Mouse (Mus musculus): Measurements from ENCODE around the gene Cdc34. TPM values are rescaled to one million over a fixed set of nuclear protein-coding genes. Genes with fewer than 3 reads are reported as not detected.

Cdc34 gene
- polyA plus RNA-seq, 1 experiment from 2014 or later = 136 TPM

DNA sequence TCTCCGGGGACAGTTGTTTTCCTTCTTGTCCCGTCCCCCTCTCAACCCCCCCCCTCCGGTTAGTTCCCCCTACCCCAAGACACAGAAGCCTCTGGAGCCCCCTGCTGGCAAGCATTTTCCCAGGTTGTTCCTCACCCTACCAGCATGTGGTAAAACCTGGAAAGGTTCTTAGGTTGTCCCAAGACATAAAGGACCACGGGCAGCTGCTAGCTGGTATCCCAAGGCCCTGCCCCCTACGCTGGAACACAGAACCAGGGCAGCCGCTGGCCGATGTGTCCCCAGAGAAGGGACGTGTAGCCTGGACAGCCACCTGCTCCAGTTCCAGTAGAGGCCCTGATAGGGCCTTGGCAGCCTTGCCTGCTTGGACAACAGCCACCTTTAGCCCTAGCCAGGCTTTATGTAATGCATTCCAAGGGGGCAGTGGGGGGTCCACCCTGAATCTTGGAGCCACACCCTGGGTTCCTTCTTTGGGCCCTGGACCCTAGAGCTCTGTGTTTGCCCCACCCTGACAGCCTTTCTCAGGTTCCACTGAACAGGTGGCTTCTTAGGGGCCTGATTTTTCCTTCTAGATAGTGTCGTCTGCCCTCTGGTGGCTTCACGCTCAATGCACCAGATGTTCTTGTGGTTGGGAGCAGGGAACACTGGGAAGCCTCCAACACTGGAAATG lies 1.1 kb downstream of the Cdc34 start:
- peak overlapping the region; percentile 99 for H3K4me3 ChIP-seq (ENCODE audit: inconsistent target)
- 4% methylated on average over 10 of the region's 10 CpGs for WGBS (ENCODE audit: missing documents)
- peak overlapping the region; percentile 77 for H3K27ac ChIP-seq
- H3K36me3 ChIP-seq (ENCODE audit: inconsistent target) = peaks cover 35% of the 10 kb centered on the region
- peaks cover 46% of the 10 kb centered on the region for H3K79me2 ChIP-seq (ENCODE audit: inconsistent target)

DNA sequence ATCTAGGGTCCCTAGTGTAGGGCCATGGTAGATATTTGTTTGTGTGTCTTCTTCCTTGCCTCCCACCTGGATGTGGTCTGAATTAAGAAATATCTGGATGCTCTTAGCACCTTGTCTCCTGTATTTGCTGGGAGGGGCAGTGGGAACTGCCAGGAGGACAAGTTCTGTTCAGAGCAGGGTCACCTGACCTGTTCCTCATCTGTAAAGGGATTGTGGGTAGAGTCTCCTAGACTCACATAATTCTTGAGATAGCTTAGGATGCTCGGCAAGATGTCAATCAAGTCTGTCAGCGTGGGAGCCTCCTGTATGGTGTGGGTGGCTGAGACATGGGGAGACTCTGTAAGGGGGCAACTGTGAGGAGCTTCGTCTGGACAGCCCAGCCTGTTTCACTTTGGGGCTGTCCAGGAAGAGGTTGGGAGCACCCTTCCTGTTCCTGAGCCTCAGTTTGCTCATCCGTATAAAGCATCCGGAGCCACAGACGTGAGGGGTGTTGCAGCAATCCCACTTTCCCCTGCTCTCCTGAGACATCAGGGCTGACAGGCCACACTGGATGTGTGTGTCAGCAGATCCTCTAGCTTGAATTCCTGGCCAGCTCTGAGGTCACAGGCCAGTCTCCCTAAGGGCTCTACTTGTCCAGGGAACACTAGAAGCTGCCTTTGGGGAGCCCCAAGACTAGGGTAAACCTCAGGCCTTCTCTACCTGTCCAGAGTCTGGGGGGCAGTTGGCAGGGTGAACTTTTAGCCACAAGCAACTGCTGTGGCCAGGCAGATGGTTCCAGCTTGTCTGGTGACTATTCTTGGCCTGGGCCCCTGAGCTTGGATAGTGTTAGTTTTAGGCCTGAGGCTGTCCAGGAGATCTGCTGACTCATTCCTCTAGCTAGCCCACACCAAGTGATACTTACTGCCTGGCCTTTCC lies 2.0 kb downstream of the Cdc34 start:
- H3K4me3 ChIP-seq (ENCODE audit: inconsistent target) = peak overlapping the region; percentile 99
- WGBS (ENCODE audit: missing documents) = 77% methylated on average over 6 of the region's 6 CpGs
- peaks cover 44% of the 10 kb centered on the region for H3K36me3 ChIP-seq (ENCODE audit: inconsistent target)
- H3K27ac ChIP-seq = peak overlapping the region; percentile 77
- peaks cover 46% of the 10 kb centered on the region for H3K79me2 ChIP-seq (ENCODE audit: inconsistent target)

DNA sequence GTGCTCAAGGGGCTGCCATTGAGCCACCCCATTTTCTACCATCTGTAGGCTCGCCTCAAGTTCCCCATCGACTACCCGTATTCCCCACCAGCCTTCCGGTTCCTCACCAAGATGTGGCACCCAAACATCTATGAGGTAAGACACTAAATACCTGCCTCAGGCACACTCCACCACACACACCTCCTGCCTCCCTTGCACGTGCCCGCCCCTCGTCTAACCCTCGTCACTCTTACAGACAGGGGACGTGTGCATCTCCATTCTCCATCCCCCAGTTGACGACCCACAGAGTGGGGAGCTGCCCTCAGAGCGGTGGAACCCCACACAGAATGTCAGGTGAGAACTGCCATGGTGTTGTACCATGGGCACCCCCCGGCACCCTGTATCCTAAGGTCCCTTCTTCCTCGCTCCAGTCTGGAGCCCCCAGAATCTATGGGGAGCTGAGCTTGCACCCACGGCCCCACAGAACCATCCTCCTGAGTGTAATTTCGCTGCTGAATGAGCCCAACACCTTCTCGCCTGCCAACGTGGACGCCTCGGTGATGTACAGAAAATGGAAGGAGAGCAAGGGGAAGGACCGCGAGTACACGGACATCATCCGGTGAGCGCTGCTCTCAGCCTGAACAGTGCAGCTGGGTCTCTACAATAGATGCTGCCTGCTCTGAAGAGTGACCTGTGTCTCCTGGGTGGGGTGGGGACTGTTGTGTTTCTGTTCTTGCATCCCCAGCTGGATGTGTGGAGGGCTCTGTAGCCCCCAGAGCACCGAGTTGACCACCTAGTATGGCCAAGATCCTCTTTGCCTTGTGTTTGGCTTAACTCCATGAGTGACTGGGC lies 3.0 kb downstream of the Cdc34 start:
- Histone ChIP-seq H3K4me3 (ENCODE audit: inconsistent target) (no peak overlapping the region), H3K79me2 (ENCODE audit: inconsistent target) (peaks cover 46% of the 10 kb centered on the region), H3K36me3 (ENCODE audit: inconsistent target) (peaks cover 44% of the 10 kb centered on the region), H3K27ac (peak overlapping the region; percentile 77; the same call in 1 of the 2 replicates)
- WGBS (ENCODE audit: missing documents) = 94% methylated on average over 25 of the region's 25 CpGs

DNA sequence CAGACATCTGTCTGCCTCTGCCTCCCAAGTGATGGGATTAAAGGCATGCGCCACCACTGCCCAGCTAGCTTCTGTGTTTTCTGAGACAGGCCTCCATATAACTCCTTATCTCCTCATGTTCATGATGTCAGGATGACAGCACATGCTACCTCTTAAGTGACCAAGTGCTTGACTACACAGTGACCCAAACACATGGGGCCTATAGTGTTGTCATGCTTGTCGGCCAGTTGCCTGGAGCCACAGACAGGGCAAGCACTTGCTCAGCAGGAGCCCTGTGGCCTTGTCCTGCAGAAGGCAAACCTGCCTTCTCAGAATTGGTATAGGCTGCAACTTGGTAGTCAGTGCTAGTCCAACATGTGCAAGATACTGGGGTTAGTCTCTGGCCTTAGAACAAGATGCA lies 4.2 kb downstream of the Cdc34 start:
- peaks cover 46% of the 10 kb centered on the region for H3K79me2 ChIP-seq (ENCODE audit: inconsistent target)
- H3K27ac ChIP-seq = no peak overlapping the region
- peaks cover 44% of the 10 kb centered on the region for H3K36me3 ChIP-seq (ENCODE audit: inconsistent target)
- 94% methylated on average over 2 of the region's 2 CpGs for WGBS (ENCODE audit: missing documents)
- no peak overlapping the region for H3K4me3 ChIP-seq (ENCODE audit: inconsistent target)

DNA sequence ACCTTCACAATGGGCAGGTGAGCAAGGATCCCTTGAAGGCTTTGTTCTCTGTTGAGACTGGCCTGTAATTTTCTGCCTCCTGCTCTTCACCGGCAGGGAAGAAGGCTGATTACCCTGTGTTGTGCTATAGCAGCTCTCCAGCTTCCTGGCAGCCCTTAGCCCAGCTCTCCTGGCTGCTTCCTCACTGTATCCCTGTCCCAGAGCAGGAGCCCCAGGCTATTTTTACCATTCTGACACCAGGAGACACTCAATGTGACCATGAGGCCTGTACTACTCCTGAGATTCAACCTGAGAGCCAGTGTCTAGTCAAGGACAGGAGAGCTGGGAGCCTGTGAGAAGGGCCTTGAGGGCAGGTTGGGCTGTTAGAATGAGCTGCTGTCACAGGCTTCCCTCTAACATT lies 4.7 kb downstream of the Cdc34 start:
- H3K36me3 ChIP-seq (ENCODE audit: inconsistent target) = peaks cover 44% of the 10 kb centered on the region
- 100% methylated on average over 1 of the region's 1 CpGs for WGBS (ENCODE audit: missing documents)
- peaks cover 46% of the 10 kb centered on the region for H3K79me2 ChIP-seq (ENCODE audit: inconsistent target)

DNA sequence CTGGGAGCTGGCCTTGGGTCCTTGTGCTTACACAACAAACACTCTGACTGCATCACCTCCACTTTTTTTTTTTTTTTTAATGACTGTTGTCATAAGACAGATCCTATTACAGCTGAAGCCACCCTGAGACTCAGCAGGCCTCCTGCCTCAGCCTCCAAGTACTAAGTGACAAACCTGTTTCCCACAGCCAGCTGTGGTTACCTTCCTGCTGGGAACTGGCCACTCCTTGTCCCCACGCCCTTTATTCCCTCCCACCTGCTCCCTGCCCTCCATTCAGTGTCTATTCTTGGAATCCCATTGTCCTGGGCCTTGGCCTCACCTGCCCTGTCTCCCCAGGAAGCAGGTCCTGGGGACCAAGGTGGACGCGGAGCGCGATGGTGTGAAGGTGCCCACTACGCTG lies 5.5 kb downstream of the Cdc34 start:
- Histone ChIP-seq H3K36me3 (ENCODE audit: inconsistent target) (peaks cover 44% of the 10 kb centered on the region), H3K27ac (no peak overlapping the region), H3K4me3 (ENCODE audit: inconsistent target) (no peak overlapping the region), H3K79me2 (ENCODE audit: inconsistent target) (peaks cover 43% of the 10 kb centered on the region)
- 99% methylated on average over 6 of the region's 6 CpGs for WGBS (ENCODE audit: missing documents)

More for the DNA sequence above, 4.7 kb downstream of the Cdc34 start:
- no peak overlapping the region for H3K4me3 ChIP-seq (ENCODE audit: inconsistent target)
- no peak overlapping the region for H3K27ac ChIP-seq

DNA sequence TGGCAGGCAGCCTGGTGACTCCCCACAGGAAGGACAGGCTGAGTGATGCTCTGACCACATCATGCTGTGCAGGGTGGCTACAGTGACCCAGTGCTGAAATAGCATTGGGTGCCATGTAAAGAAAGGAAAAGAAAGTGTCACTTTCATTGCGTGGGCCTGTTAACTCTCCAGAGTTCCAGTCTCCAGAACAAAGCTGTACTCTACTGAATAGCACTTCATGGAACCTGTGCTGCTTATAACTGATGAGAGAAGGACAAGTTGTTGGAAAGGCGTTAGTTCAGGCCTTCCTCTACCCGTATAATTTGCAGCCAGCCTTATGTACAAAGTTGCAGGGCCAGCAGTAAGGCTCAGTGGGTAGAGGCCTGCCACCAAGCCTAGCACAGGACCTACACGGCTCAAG lies 6.7 kb downstream of the Cdc34 start, which contains the start of gene Gzmm:
TSS of gene Gzmm (plus strand) at position 301 of the 400 bp plus-strand sequence.
- H3K36me3 ChIP-seq (ENCODE audit: inconsistent target) = peaks cover 44% of the 10 kb centered on the region
- 90% methylated on average over 4 of the region's 4 CpGs for WGBS (ENCODE audit: missing documents)
- H3K4me3 ChIP-seq (ENCODE audit: inconsistent target) = no peak within 1 kb of the TSS

DNA sequence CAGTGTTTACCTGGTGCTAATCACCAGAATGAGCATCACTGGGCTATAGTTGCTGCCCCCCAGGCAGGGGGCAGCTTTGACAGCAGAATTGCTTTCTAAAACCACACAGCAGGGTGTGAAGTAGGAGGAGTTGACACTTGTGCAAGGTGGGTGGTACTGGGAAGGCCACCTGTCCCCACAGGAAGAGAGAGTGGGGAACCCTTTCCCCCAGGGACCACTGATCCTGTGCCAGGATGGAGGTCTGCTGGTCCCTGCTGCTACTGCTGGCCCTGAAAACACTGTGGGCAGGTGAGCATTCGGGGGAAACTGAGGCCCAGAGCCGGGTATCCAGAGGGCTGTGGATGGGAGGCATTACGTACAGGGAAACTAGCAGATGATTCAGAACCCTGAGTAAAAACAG lies 7.2 kb downstream of the Cdc34 start:
- Histone ChIP-seq H3K4me3 (ENCODE audit: inconsistent target) (no peak overlapping the region), H3K36me3 (ENCODE audit: inconsistent target) (peaks cover 44% of the 10 kb centered on the region), H3K27ac (no peak overlapping the region), H3K79me2 (ENCODE audit: inconsistent target) (peaks cover 27% of the 10 kb centered on the region)
- 100% methylated on average over 3 of the region's 3 CpGs for WGBS (ENCODE audit: missing documents)

More for the DNA sequence above, 6.7 kb downstream of the Cdc34 start, which contains the start of gene Gzmm:
- Histone ChIP-seq H3K79me2 (ENCODE audit: inconsistent target) (peaks cover 31% of the 10 kb centered on the region), H3K27ac (no peak within 1 kb of the TSS)

DNA sequence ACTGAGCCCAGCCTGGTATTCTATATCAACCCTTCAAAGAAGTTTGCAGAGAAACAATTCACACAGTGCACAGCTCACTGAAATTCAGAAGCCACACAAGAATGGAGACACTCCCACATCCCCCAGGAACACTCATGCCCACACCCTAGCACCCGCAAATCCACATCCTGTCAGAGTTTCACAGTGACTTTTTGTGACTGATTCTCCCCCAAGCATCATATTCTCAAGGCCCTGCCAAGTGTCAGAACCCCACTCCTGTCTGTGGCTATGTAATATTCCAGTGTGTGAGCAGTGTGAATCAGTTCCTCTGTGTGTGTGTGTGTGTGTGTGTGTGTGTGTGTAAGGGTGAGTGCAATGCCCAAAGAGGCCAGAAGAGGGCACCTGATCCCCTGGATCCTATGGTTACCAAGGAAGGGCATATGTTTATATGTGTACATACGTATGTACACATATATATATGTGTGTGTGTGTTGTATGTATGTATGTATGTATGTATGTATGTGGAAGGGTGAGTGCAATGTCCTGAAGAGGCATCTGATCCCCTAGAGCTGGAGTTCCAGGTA lies 10.1 kb downstream of the Cdc34 start:
- H3K36me3 ChIP-seq (ENCODE audit: inconsistent target) = peaks cover 18% of the 10 kb centered on the region; the same call in 1 of the 2 replicates
- H3K79me2 ChIP-seq (ENCODE audit: inconsistent target) = no peaks in the 10 kb centered on the region
- no peak overlapping the region for H3K27ac ChIP-seq
- H3K4me3 ChIP-seq (ENCODE audit: inconsistent target) = no peak overlapping the region
- 94% methylated on average over 1 of the region's 2 CpGs for WGBS (ENCODE audit: missing documents)

DNA sequence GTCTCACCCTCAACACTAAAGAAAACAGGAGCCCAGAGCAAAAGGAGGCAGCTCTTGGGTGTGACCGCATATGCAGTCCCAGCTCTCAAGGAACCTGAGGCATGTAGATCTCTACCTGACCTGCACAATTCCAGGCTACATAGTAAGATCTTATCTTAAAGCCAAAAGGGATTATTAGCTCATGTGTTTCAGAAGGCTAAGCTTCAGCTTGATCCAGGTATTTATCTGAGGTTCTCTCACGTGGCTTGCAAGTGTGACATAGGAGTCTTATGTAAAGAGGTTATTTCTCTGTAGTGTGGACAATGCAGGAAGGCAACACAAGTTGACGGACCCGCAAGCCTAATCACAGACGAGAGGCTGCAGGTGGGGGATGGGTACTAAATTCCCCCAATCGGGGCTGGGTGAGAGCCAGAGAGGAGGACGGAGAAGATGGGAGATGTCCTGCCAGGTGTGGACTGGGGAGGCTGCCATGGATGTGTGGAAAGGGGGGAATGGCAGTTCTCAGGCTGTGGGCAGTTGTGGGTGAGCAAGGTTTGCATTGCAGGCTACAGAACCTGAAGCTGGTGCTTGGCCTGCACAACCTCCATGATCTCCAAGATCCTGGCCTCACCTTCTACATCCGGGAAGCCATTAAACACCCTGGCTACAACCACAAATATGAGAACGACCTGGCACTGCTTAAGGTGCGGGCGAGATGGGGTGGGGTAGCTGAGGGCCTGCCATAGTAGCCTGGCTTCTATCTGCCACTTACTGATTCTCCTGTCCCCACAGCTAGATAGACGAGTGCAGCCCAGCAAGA lies 11.8 kb downstream of the Cdc34 start:
- H3K27ac ChIP-seq = no peak overlapping the region
- no peak overlapping the region for H3K4me3 ChIP-seq (ENCODE audit: inconsistent target)
- peaks cover 2% of the 10 kb centered on the region; the same call in 1 of the 2 replicates for H3K36me3 ChIP-seq (ENCODE audit: inconsistent target)
- H3K79me2 ChIP-seq (ENCODE audit: inconsistent target) = no peaks in the 10 kb centered on the region
- whole genome bisulfite sequencing (ENCODE audit: missing documents) = 91% methylated on average over 12 of the region's 12 CpGs

DNA sequence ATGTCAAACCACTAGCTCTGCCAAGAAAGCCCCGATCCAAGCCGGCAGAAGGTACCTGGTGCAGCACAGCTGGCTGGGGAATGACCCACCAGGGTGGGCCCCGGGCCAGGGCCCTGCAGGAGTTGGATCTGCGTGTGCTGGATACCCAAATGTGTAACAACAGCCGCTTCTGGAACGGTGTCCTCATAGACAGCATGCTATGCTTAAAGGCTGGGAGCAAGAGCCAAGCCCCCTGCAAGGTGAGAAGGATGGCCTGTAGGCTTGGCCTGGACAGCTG lies 12.3 kb downstream of the Cdc34 start:
- H3K4me3 ChIP-seq (ENCODE audit: inconsistent target) = no peak overlapping the region
- no peaks in the 10 kb centered on the region for H3K79me2 ChIP-seq (ENCODE audit: inconsistent target)
- no peaks in the 10 kb centered on the region for H3K36me3 ChIP-seq (ENCODE audit: inconsistent target)
- H3K27ac ChIP-seq = no peak overlapping the region
- 98% methylated on average over 6 of the region's 6 CpGs for WGBS (ENCODE audit: missing documents)

DNA sequence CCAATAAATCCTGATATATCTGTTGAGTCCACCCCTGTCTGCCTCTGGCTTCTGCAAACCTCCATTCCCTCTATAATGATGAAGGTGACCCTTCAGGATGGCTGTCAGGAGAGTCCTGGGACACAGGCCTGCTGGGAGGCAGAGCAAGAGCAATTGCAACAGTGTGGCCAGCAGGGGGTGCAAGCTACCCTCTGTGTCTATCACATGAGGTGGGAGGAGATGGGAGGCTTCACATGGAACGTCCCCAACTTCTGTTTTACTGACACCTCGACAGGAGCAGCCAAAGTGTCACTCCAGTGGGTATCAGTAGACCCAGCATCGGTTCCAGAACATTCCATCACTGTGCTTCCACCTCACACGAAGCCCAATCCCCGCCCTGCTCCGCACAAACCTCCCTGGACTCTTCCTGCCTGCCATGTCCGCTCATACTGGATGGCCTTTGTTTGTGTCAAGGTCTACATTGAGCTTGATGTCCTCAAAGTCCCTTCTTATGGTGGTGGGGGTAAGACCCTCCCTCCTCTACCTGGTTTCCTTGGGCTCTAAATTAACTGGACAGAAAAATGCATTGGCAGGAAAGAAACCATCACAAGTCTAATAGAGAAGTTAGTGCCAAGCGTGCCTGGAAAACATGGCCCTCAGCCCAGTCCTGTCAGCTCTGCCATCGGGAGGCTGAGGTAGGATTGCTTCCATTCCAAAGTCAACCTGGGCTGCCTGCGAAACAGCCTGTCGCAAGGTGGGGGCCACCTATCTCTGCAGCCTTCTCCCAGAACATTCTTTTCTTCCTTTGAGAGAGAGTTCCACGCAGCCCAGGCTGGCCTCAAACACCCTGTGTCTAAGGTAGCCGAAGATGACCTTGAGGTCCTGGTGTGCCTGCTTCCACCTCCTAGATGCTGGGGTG lies 13.5 kb downstream of the Cdc34 start:
- WGBS (ENCODE audit: missing documents) = 67% methylated on average over 13 of the region's 13 CpGs
- Histone ChIP-seq H3K4me3 (ENCODE audit: inconsistent target) (no peak overlapping the region), H3K27ac (no peak overlapping the region), H3K79me2 (ENCODE audit: inconsistent target) (no peaks in the 10 kb centered on the region), H3K36me3 (ENCODE audit: inconsistent target) (no peaks in the 10 kb centered on the region)

DNA sequence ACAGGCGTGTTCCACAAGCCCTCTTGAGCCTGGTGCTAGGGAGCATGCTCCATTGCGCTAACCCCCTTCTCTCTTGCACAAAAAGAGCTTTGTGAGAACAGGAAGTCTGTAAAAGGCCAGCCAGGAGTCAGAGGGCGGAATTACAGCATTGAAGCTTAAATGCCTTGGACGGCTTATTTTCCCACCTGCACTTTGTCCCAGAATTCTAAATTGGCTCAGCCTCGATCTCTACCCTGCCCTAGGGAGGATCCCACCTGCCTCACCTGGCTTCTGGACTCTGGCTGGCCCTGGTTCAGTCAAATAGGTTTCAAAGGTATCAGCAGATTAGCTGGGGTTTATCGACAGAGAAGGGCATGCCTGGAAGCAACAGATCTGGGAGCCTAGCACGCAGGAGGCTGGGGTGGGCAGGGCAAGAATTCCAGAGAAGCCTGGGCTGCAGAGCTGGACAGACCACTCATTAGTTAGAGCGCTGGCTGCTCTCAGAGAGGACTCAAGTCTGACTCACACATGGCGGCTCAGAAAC lies 14.2 kb downstream of the Cdc34 start:
- H3K4me3 ChIP-seq (ENCODE audit: inconsistent target) = no peak overlapping the region
- no peak overlapping the region for H3K27ac ChIP-seq
- H3K79me2 ChIP-seq (ENCODE audit: inconsistent target) = no peaks in the 10 kb centered on the region
- no peaks in the 10 kb centered on the region for H3K36me3 ChIP-seq (ENCODE audit: inconsistent target)
- 75% methylated on average over 9 of the region's 9 CpGs for WGBS (ENCODE audit: missing documents)
